Mouse (Mus musculus) kidney, adult 2 months (tissue): ENCODE measurements around the gene Sept6. TPM values are rescaled to one million over a fixed set of nuclear protein-coding genes. Genes with fewer than 3 reads are reported as not detected.
A peak's percentile ranks its signal among the peaks of the same experiment; 100 is the strongest.

Experiments used
- DNase-seq: peaks from one replicate; pipeline ENCODE4 v3.0.0; 2021
- H3K27ac ChIP-seq: fragments of 200-500 bp; 2 replicates; pipeline ENCODE4 v1.5.1; 2012; ENCODE audit warnings: low read depth, low read length, control low read depth, inconsistent platforms; ENCODE audit not compliant: insufficient read depth
- H3K27me3 ChIP-seq: fragments of 200-500 bp; replicated peaks from 2 replicates; pipeline ENCODE4 v1.6.1; 2012; ENCODE audit warnings: mild to moderate bottlenecking, moderate library complexity, low read length, inconsistent platforms; ENCODE audit not compliant: control insufficient read depth, insufficient read depth
- H3K36me3 ChIP-seq: fragments of 200-500 bp; 2 replicates; pipeline ENCODE4 v1.6.1; 2012; ENCODE audit warnings: mild to moderate bottlenecking, moderate library complexity, low read length, inconsistent platforms; ENCODE audit not compliant: control insufficient read depth, insufficient read depth
- H3K4me1 ChIP-seq: fragments of 200-500 bp; 2 replicates; pipeline ENCODE4 v1.6.1; 2011; ENCODE audit warnings: low read length; ENCODE audit not compliant: control insufficient read depth, insufficient read depth
- H3K4me3 ChIP-seq: fragments of 200-500 bp; 2 replicates; pipeline ENCODE4 v1.5.1; 2011; ENCODE audit warnings: mild to moderate bottlenecking, low read depth, low read length, control low read depth; ENCODE audit not compliant: insufficient read depth
- CTCF ChIP-seq: fragments of 200-500 bp; conservative IDR thresholded peaks from 2 replicates; pipeline ENCODE4 v1.5.1; 2011; ENCODE audit warnings: low read depth, mild to moderate bottlenecking, control low read depth, low read length, moderate library complexity, mixed read lengths; ENCODE audit not compliant: insufficient read depth, insufficient read length
- POLR2A ChIP-seq: fragments of 200-500 bp; IDR thresholded peaks from one replicate; pipeline ENCODE4 v1.6.1; 2011; ENCODE audit warnings: low read depth, low read length, control low read depth
- WGBS: fragments of 180-500 bp; shearing (Covaris S2); methylation state at CpG from one replicate; pipeline ENCODE4 v1.1.7; 2018; 5-methylcytosine and 5-hydroxymethylcytosine counted together
- polyA plus RNA-seq: library from polyadenylated mRNA; depleted of rRNA; stranded (reverse); fragments of >200 nt; gene quantifications from 2 replicates; pipeline ENCODE4 v1.2.3, GENCODE M21; 2012; rRNA removed

Sept6 gene
- polyA plus RNA-seq, 1 experiment: 5.7 TPM

DNA sequence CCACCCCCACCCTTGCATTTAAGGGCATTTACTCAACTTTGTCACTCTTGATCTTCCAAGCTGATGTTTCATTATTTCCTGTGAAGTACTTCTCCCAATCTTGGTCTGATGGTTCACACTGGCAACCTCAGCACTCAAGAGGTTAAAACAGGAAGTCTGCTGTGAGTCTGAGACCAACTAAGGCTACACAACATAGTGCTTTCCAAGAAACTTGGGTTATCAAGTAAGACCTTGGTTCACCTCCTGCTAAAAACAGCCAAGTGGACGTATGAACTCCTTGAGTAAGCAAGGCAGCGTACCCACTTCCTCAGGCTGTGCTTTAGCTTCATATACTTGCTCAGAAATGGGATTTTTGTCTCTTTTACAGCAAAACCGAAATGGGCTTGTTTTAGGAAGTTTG, 121.2 kb downstream of the Sept6 start:
- Histone ChIP-seq H3K4me3 (no peak overlapping the region), H3K27ac (no peak overlapping the region), H3K4me1 (peaks cover under 1% of the 10 kb centered on the region; the same call in 1 of the 2 replicates), H3K36me3 (no peaks in the 10 kb centered on the region), H3K27me3 (no peaks in the 10 kb centered on the region)
- DNase-seq: no peak
- 76% methylated on average over 3 of the region's 3 CpGs for WGBS
- no peak for TF ChIP-seq POLR2A
- no peak for TF ChIP-seq CTCF

GRCm38 (mm10) chrX:36864609-36865328, 126.8 kb downstream of the Sept6 start:
- H3K27ac ChIP-seq: no peak overlapping the region
- H3K4me3 ChIP-seq: no peak overlapping the region
- TF ChIP-seq POLR2A: no peak
- no peak for TF ChIP-seq CTCF

DNA sequence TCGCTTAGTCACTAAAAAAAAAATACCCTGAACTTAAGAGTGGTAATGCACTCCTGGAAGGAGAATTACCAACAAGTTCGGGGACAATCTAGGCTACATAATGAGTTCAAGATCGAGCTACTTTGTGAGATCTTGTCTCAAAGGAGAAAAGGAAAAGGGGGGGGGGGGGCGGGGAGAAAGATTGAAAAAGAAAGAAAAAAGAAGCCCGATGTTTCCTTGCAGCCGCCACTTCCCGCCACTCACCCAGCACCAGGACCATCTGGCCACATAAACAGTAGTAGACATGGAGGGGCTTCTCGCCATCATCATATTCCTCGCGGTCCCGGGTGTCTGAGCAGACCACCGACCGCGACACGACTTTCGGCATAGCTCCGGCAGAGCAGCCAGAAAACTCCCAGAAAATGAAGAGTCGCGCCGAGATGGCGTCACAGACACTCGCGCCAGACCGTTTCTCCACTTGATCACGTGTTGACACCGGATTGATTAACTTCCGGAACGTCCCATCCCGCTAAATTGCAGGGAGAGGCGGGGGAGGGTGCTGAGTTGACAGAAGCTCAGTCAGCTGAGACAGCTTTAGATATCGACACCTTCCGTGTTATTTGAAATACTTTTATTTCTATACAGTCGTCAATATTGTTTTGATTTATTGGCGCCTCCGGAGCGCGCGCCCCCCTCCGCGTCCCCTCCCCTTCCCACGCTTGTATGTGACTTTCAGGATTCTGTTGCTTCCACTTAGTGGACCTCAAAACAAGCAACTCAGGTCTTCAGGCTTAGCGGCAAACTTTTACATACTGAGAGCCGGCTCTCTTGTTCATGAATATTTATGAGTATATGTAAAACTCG, 127.6 kb downstream of the Sept6 start:
- H3K4me1 ChIP-seq: no peaks in the 10 kb centered on the region
- H3K27ac ChIP-seq: peak overlapping the region; percentile 7; the same call in 1 of the 2 replicates
- WGBS: 2% methylated on average over 42 of the region's 44 CpGs
- no peaks in the 10 kb centered on the region for H3K27me3 ChIP-seq
- peak; percentile 91 for DNase-seq
- no peaks in the 10 kb centered on the region for H3K36me3 ChIP-seq
- H3K4me3 ChIP-seq: peak overlapping the region; percentile 81
- TF ChIP-seq CTCF (no peak), POLR2A (no peak)

More at GRCm38 (mm10) chrX:36864609-36865328, 126.8 kb downstream of the Sept6 start:
- Histone ChIP-seq H3K27me3 (no peaks in the 10 kb centered on the region), H3K4me1 (no peaks in the 10 kb centered on the region), H3K36me3 (no peaks in the 10 kb centered on the region)
- WGBS: 49% methylated on average over 8 of the region's 8 CpGs
- no peak for DNase-seq

Other genes starting within 250 kb of the Sept6 start
- 0.97 and 1.6 TPM in 2 replicates for gene Slc25a43, start 248.1 kb downstream of the Sept6 start, polyA plus RNA-seq
- 1,901 and 2,104 TPM in 2 replicates for gene Slc25a5, start 196.1 kb downstream of the Sept6 start, polyA plus RNA-seq
- 33.1 and 44.2 TPM in 2 replicates for gene Ube2a, start 117.9 kb downstream of the Sept6 start, polyA plus RNA-seq
- gene C330007P06Rik, start 117.7 kb downstream of the Sept6 start, polyA plus RNA-seq: 13.6 and 17.8 TPM in 2 replicates
- 0.39 and 0.88 TPM in 2 replicates for gene Nkrf, start 88.9 kb downstream of the Sept6 start, polyA plus RNA-seq
- gene Sowahd, start 57.1 kb upstream of the Sept6 start, polyA plus RNA-seq: 0.22 and 0.29 TPM in 2 replicates
- gene Rpl39, start 93.6 kb upstream of the Sept6 start, polyA plus RNA-seq: 69.4 and 115 TPM in 2 replicates
- gene Upf3b, start 118.5 kb upstream of the Sept6 start, polyA plus RNA-seq: 2.9 and 4.5 TPM in 2 replicates
- gene Nkap, start 135.0 kb upstream of the Sept6 start, polyA plus RNA-seq: 2.0 and 2.5 TPM in 2 replicates
- gene Akap14, start 177.0 kb upstream of the Sept6 start, polyA plus RNA-seq: not detected in 2 replicates
- gene Ndufa1, start 199.4 kb upstream of the Sept6 start, polyA plus RNA-seq: 677 and 921 TPM in 2 replicates
- 1.9 and 2.7 TPM in 2 replicates for gene Rnf113a1, start 199.5 kb upstream of the Sept6 start, polyA plus RNA-seq
- gene Gm9, start 219.2 kb upstream of the Sept6 start, polyA plus RNA-seq: not detected in 2 replicates
- not detected in 2 replicates for gene Rhox1, start 230.5 kb upstream of the Sept6 start, polyA plus RNA-seq